Mouse (Mus musculus): Measurements from ENCODE around the gene Fat4. TPM values are rescaled to one million over a fixed set of nuclear protein-coding genes. Genes with fewer than 3 reads are reported as not detected.

Gene Fat4
- total RNA-seq, 2 experiments from 2014 or later = not detected

DNA sequence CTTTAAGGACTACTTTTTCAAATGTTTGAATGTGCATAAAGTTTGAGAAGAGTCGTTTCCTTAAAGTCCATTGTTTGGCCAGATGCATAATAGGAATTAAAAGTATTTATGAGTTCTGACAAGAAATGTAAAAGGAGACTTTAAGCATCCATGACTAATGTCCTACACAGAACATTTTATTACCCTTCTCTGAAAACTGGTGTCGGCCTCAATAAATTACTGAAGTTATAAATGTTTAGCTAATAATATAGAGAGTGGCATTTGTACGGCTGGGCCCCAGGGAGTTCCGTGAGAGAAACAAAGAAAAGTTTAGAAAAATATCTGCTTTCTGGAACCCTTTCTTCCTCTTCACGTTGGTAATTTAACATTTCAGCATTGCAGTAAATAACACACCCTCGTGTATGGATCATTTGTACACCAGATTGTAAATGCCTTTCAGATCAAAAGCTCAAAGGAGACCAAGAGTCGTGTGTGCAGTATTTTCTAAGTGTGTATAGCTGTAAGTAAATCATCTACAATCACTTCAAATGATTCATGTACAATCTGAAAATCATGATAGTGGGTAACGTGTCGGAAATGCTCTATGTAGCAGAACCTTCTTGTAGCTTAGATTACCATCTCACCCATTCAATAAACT is 69.4 kb downstream of the Fat4 start:
- no peak for ATAC-seq (replicated peaks; ENCODE audit: poor library complexity, severe bottlenecking)

DNA sequence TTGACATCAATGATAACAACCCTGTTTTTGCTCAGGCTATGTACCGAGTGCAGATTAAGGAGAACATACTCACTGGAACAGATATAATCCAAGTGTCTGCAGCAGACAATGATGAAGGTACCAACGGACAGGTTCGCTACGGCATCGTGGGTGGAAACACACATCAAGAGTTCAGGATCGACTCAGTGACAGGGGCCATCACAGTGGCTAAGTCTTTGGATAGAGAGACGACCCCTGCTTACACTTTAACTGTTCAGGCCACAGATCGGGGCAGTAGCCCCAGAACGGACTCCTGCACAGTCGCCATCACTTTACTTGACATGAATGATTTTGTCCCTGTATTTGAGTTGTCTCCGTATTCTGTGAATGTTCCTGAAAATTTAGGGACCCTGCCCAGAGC is 70.4 kb downstream of the Fat4 start:
- no peak for ATAC-seq (replicated peaks; ENCODE audit: poor library complexity, severe bottlenecking)

DNA sequence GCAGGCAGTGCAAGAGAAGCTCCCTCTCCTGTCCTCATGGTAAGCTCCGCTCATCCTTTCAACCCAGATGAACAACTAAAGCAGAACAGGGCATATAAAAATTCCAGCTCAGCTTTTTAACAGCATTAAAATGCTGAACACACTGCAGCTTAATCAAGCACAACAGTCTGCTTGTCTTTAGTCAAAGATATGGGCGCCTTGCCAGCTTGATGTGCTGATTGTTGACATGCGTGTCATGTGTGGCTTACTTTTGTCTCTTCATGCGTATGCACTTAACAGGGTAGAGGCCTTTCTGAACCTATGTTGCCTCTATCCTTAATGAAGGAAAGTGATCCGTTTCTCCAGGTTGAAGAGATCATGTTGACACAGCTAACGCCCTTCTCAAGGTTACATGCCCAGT is 75.6 kb downstream of the Fat4 start:
- no peak for ATAC-seq (replicated peaks; ENCODE audit: poor library complexity, severe bottlenecking)

DNA sequence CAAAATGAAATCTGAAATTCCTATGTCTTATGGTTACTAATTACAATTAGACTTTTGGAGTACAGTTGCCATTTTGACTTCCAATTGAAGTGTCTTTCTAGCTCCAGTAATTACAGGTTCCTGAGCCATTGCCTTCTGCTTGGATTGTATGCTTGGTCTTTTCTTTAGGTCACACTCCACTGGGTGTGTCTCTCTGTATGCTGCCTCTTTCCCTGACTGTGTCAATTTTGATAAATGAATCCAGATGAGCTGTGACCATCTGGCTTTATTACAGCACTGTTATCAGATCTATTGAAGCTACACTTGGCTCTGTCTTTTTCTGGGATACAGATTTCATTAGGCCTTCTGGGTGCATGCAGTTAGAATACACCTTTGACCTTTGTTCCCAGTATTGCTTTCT is 80.7 kb downstream of the Fat4 start:
- no peak for ATAC-seq (replicated peaks; ENCODE audit: poor library complexity, severe bottlenecking)

DNA sequence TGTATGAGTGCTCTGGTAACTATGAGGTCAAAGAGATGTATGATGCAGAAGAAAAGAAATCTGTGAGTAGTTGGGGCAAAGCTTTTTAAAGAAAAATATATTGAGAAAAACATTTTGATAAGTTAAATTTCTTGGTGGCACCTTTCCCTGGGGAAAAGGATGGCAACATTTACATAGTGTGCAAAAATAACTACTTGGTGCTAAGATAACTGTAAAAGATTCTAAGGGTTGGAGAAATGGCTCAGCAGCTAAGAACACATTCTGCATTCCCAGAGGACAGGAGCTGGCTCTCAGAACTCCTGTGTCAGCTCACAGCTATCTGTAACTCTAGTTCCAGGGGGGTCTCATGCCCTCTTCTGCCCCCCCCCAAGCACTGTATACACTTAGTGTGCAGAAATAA is 99.6 kb downstream of the Fat4 start:
- ATAC-seq (replicated peaks; ENCODE audit: poor library complexity, severe bottlenecking) = no peak

DNA sequence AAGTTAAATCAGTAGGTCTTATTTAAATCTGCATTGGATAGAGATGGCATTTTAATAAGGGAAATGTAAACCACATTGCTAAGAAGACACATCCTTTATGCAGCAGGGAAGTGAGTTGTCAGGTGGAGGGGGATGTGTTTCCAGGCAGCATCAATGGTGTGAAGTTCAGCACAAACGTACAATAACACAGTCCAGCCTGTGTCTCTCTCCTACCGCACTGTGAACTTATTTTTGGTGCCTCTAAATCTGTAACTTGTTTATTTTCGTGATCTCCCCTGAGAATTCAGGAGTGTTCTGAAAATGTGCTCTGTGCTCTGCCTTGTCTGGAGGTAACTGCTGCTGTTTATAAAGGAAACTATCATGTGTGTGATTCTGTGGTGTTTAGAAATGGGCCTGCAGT is 102.4 kb downstream of the Fat4 start:
- ATAC-seq (replicated peaks; ENCODE audit: poor library complexity, severe bottlenecking) = no peak

DNA sequence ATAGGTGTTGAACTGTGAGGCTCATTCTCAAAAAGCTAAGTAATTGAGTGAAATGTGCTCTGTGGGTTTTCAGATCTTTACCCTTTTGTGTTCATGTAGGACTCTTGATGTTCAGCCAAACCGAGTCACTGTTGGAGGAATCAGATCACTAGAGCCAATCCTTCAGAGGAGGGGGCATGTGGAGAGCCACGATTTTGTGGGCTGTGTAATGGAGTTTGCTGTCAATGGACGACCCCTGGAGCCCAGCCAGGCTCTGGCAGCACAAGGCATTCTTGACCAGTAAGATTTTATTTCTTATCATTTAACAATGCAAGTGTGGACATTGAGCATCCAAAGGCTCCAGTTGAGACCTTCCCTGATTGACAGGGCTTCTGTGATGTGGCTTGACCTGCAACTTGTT is 113.3 kb downstream of the Fat4 start:
- no peak for ATAC-seq (replicated peaks; ENCODE audit: poor library complexity, severe bottlenecking)

DNA sequence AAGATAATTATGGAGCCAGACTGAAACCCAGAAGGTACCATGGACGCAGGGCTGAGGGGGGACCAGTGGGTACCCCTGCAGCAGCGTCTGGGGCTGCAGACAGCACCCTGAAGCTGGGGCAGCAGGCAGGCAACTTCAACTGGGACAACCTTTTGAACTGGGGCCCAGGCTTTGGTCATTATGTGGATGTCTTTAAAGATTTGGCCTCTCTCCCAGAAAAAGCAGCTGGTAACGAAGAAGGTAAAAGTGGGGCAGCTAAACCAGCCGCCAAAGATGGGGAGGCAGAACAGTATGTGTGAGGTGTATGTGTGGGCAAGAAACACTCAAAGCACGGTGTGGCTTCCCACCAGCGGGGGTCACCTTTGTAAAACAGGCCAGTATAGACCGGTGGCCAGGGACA is 123.8 kb downstream of the Fat4 start:
- no peak for ATAC-seq (replicated peaks; ENCODE audit: poor library complexity, severe bottlenecking)

DNA sequence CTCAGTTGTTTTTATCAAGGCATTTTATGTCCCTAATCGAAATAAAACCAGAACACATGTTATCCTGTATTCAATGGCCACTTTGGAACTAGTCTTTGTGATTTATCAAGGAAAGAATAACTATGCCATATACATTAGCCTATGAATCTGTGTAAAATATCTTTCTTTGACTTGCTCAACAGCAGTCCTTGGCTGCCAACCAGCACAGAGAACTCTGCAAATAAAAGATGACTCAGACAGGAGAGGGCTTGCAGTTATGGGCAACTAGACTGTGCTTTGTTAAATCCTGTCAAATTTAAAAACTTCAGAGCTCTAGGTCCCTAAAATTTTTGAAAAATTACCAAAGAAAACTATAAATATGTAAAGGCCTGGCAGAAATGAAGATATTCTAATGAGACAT is 130.9 kb downstream of the Fat4 start:
- no peak for ATAC-seq (replicated peaks; ENCODE audit: poor library complexity, severe bottlenecking)

DNA sequence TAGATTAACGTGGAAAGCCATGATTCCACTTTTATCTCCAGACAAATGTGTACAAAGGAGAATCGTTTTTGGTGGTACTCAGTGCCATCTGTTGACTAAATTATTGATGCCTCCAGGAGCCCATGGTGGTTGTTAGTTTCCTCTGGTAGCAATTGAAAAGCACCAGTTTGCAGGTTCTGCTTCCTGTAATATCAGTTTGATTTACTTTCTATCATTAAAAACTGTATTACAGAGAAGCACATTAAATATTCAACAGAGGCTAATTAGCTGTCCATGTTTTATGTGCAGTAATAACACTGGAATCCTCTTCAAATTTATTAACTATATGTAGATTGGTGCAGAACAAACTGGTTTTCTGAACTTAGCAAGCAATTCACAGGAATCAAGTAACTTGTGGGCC is 149.4 kb downstream of the Fat4 start:
- no peak for ATAC-seq (replicated peaks; ENCODE audit: poor library complexity, severe bottlenecking)

DNA sequence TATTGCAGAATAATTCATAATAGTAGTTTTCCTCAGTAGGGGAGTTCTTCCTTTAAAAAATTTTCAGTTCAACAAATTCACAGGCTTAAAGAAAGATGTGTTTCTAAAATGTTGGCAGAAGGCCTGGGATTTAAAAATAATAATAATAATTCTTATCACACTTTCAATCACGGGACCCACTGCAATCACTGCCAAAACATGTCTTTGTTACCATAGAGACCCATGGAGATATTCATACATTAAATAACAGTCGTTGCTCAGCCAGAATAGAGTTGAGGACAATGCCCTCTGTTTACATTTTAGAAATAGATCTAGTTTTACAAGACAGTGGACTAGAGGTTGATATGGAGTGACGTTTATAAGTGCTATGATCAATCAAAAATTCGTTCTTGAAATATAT is 159.7 kb downstream of the Fat4 start:
- no peak for ATAC-seq (replicated peaks; ENCODE audit: poor library complexity, severe bottlenecking)

DNA sequence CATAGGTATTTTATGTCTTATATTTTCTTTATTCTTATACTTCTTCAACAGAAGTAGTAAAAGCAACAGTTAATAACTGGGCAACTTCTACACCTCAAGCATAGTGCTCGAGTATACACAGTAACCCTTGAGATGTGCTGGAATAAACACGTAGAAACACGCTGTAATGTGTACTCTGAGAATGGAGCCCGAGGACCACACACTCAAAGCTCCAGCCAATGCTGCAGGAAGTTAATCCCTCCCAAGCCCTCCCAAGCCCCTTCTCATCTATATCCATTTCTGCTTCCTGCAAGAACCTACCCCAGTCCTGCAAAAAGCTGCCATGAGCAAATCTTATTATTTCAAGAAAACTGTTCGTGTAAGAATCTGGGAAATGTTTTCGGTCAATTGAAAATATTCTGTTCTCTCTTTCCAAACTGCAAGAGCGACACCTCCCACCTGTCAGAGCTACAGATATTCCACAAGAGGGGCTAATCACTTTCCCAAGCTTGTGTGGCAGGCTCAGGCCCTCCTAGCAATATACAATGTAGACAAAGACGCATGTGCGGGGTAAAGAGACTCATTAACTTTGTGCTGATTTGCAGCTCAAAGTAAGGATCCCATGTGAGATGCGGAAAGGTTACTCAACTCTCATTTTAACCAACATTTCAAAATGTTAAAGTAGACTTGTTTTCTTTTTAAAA is 161.0 kb downstream of the Fat4 start:
- ATAC-seq (replicated peaks; ENCODE audit: poor library complexity, severe bottlenecking) = no peak

DNA sequence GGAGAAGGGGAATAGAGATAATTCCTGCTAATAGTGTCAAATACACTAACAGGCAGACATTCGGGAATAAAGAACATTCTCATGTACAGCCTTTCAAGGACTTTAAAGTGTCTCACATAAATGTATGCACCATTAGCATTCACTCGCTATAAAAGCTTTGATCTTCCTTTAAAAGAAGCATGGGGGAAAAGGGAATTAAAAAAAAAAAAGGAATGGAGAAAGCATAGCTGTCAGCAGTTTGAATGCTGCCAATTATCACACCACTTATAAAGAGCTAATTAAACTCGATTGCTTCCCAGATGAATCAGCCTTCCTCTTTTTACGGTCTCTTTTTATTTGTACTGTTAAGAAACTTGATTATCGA is 161.5 kb downstream of the Fat4 start:
- no peak for ATAC-seq (replicated peaks; ENCODE audit: poor library complexity, severe bottlenecking)

DNA sequence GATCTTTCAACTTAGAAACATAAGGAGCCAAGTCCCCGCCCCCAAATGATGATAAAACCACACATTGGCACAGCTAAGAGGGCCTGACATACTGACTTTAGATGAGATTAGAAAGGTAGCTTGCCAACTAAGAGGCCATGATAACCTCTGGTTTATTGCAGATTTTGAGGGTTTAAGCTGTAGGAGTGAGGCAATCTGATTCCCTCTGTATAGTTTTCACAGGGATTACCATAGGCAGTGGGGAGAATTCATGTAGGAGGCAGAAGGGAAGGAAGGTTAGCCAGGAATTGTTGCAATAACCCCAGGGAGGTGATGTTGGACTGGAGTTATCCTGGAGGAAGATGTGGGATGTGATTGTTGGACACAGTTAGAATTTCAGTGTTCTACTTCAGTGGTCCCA is 163.4 kb downstream of the Fat4 start:
- no peak for ATAC-seq (replicated peaks; ENCODE audit: poor library complexity, severe bottlenecking)

DNA sequence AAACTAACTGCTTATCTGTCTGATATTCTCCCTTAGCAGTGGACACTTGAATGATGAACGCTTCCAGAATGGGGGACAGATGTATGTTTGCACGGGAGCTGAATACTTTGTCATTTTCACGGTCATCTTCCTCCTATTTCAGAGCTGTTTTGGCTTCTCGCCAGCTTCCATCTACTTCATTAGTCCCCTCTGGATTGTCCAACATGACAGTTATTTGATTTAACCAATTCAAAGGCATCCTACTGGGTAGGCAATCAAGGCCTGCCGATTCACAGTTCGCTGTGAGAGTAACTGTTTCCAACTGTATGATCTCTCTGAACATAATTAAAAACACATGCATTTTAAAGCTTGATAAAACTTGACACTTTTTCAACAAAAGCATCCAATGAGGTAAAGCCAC is 166.3 kb downstream of the Fat4 start:
- ATAC-seq (replicated peaks; ENCODE audit: poor library complexity, severe bottlenecking) = no peak
